Mouse (Mus musculus) frontal cortex, postnatal 25 days (tissue): ENCODE measurements around the gene Unc13d.
"Not testable (repeated sequence)": the region's sequence is repeated elsewhere in the genome, so short reads cannot be mapped to it uniquely, and the experiment has no call there.

ENCODE experiments used
- DNase-seq, 2 experiments: peaks; one replicate each; pipeline ENCODE4 v3.0.0; 2022; ENCODE audit warnings: low spot score in 2 of 2

Gene Unc13d

DNA sequence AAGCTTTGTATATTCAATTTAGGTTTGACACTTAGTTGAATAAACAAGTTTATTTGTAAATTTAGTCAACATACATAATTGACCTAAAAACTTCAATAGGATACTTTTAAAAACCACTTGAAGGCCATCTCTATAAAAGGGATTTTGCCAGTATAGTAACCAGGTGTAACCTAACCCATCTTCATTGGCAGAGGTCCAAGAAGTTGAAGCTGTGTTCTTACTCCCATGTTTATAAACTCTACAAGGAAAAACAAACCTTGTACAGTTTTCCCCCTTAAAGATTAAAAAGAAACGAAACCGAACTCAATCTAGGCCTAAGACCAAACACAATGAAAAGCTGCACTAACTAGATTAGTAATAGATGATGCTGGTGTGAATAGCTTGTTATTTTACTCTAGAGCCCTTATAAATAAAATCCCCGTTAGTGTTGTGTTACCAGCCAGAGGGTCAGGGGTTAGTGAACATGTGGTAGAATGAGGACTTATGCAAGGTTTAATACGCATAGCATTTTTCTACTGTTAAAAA is 55.4 kb downstream of the Unc13d start:
- no peak for DNase-seq

GRCm38 (mm10) chr11:116021328-116022220 is 56.2 kb downstream of the Unc13d start:
- DNase-seq: no peak

DNA sequence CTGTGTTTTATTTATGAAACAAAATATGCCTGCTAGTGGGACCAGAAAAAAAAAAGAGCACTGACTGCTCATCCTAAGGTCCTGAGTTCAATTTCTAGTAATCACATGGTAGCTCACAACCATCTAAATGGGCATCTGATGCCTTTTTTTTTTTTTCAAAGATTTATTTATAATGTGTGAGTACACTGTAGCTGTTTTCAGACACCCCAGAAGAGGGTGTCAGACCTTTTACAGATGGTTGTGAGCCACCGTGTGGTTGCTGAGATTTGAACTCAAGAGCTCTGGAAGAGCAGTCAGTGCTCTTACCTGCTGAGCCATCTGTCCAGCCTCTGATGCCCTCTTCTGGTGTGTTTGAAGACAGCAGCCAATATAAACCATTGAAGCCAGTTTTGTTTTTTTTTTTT is 57.2 kb downstream of the Unc13d start:
- DNase-seq: no peak

DNA sequence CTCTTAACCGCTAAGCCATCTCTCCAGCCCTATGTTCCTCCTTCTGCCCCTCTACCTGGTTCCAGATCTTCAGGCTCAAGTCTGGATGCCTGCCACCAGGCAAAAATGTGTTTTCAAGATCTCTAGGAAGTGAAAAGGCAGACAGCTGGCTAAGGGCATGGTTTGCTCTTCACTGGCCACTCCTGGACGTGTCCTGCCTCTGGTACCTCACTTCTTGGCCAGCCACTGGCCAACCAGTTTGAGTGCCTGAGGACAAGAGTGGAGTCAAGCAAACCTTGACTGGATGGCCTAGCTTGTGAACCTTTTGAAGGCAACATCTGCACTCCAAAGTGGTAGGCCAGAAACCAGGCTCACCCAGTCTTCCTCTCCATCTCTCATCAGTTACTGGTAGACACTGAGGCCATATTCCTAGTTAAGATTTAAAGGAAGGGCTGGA is 57.8 kb downstream of the Unc13d start:
- DNase-seq: no peak

DNA sequence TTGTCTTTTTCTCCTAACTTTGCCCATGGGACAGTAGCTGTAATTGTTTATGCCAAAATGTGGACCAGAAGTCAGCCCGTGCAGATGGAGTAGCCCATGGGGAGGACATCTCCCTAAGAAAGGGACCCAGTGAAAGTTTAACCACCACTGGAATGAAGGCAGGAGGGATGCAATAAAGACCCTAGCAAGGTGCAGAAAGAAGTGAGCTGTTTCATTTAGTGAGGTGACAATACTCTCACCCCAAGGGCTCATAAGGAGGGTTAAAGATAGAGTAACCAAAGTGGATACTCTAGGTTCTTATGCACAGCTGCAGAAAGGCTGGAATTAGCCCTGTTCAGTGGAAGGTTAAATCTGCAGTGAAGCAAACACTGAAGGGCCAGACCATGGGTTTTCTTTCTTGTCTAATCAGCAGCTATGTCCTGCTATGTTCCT is 58.4 kb downstream of the Unc13d start:
- no peak for DNase-seq

DNA sequence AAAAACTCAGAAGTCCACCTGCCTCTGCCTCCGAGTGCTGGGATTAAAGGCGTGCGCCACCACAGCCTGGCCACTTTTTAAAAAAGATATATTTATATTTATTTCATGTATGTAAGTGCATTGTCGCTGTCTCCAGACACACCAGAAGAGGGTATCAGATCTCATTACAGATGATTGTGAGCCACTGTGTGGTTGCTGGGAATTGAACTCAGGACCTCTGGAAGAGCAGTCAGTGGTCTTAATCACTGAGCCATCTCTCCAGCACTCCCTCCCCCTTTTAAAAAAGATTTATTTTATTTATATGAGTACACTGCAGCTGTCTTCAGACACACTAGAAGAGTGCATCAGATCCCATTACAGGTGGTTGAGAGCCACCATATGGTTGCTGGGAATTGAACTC is 58.9 kb downstream of the Unc13d start:
- DNase-seq: not testable (repeated sequence)

DNA sequence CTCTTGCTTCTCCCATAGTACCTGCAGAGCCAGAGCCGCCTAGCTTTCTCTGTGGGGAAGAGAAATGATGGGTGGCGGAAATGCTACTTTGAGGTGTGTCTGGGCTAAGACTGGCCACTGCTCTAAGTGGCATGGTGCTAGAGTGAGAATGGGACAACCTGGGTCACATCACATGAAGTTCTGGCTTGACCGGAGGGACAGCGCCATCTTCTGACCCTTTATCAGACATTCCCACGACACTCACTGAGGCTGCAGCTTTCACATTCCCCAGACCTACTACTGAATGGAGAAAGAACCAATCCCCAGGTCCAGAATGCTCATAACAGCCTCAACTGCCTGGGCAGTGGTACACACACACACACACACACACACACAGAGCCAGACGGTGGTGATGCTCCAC is 59.7 kb downstream of the Unc13d start:
- no peak for DNase-seq

- DNase-seq: no peak
Measured at GRCm38 (mm10) chr11:116014821-116015220, 62.9 kb downstream of the Unc13d start.

DNA sequence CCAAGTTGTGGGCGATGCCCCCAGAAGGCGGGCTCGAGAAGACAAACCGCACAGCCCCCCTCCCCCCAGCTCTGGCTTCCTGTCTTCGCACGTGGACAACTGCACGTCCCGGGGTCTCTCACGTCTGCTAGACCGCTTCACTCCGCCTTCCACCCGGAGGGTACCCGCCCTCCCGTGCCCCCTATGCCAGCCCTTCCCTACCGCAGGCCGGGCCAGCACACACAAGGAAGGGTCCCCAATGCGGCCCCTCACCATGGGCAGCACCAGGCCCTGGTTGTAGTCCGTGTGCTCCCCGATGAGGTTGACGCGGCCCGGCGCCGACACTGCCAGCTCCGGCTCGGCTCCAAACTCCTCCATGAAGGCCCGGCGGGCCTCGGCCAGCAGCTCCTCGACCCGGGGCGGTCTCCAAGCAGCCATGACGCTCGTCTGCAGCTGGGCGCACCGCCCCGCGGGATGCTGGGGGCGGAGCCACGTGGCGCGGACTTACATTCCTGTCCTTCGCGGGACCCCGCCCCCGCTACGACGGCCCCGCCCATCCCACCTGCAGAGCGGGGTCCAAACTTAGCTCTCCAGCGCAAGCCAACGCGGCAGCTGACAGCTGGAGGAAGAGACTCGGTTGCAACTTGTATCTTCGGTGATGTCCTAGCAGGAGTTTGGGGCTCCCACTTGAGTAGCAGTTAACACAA is 65.4 kb downstream of the Unc13d start, which contains the start of gene Galk1:
Gene Galk1 (minus strand): TSS at position 458 of the 686 bp plus-strand sequence.
- peak; percentile 64 to 69 for DNase-seq
